Mouse (Mus musculus) testis, postnatal 14 days (tissue): Measurements from ENCODE around the gene Mid1.
"Not testable (repeated sequence)": the region's sequence is repeated elsewhere in the genome, so short reads cannot be mapped to it uniquely, and the experiment has no call there.

Experiments
- DNase-seq: peaks from one replicate; pipeline ENCODE4 v3.0.0; 2021; ENCODE audit warnings: low spot score

Gene Mid1

GRCm38 (mm10) chrX:169987368-169987837 is 302.4 kb downstream of the Mid1 start:
- peak; percentile 86 for DNase-seq

- DNase-seq: peak; percentile 83
Measured at GRCm38 (mm10) chrX:169988571-169989218, 303.7 kb downstream of the Mid1 start.

- not testable (repeated sequence) for DNase-seq
Measured at GRCm38 (mm10) chrX:169989219-169989595, 304.2 kb downstream of the Mid1 start.

GRCm38 (mm10) chrX:169989691-169990631 is 305.0 kb downstream of the Mid1 start:
- DNase-seq: peak; percentile 77

- peak; percentile 99 for DNase-seq
Measured at GRCm38 (mm10) chrX:169991128-169991873, 306.3 kb downstream of the Mid1 start.

- peak; percentile 71 for DNase-seq
Measured at GRCm38 (mm10) chrX:169992086-169992930, 307.3 kb downstream of the Mid1 start.

GRCm38 (mm10) chrX:169992951-169993547 is 308.1 kb downstream of the Mid1 start:
- DNase-seq: peak; percentile 64

GRCm38 (mm10) chrX:169994011-169994865 is 309.2 kb downstream of the Mid1 start:
- peak; percentile 83 for DNase-seq

GRCm38 (mm10) chrX:169994866-169995711 is 310.1 kb downstream of the Mid1 start:
- DNase-seq: not testable (repeated sequence)

- peak; percentile 64 for DNase-seq
Measured at GRCm38 (mm10) chrX:169995909-169996521, 311.0 kb downstream of the Mid1 start.

GRCm38 (mm10) chrX:169996926-169997325 is 311.9 kb downstream of the Mid1 start:
- DNase-seq: peak; percentile 89

GRCm38 (mm10) chrX:169997456-169997853 is 312.5 kb downstream of the Mid1 start:
- not testable (repeated sequence) for DNase-seq

- peak; percentile 100 for DNase-seq
Measured at GRCm38 (mm10) chrX:169997854-169998456, 313.0 kb downstream of the Mid1 start.

GRCm38 (mm10) chrX:169998559-169999219 is 313.7 kb downstream of the Mid1 start:
- DNase-seq: not testable (repeated sequence)

GRCm38 (mm10) chrX:169999226-169999883 is 314.4 kb downstream of the Mid1 start:
- DNase-seq: peak; percentile 73

GRCm38 (mm10) chrX:169999912-170000641 is 315.1 kb downstream of the Mid1 start:
- DNase-seq: not testable (repeated sequence)
